Mouse (Mus musculus) right cerebral cortex, postnatal 4 days (tissue): ENCODE results near the gene Cdk8.

Experiments used
- DNase-seq: peaks from one replicate; pipeline ENCODE4 v3.0.0-alpha.2; 2022

Cdk8 gene

GRCm38 (mm10) chr5:146234336-146234735, 3.3 kb downstream of the Cdk8 start:
- DNase-seq, result no peak

- DNase-seq, result no peak
These were observed 7.2 kb downstream of the Cdk8 start for GRCm38 (mm10) chr5:146238274-146238673.

GRCm38 (mm10) chr5:146240771-146241170, 9.7 kb downstream of the Cdk8 start:
- DNase-seq, result no peak

DNA sequence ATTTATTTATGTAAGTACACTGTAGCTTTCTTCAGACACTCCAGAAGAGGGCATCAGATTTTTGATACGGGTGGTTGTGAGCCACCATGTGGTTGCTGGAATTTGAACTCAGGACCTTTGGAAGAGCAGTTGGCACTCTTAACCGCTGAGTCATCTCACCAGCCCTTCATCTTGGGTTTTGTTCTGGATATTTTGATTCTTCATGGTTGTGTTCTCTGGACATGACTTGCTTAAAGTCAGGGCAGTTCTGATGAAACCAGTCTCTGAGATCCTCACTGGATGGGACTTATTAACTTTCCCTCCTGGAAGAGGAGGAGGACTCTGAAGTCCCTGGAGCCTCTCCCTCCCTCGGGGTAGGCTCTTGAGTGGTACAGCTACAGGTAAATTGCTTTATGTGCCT, 10.2 kb downstream of the Cdk8 start:
- DNase-seq, result no peak

- DNase-seq, result no peak
These were observed 14.2 kb downstream of the Cdk8 start for GRCm38 (mm10) chr5:146245193-146245592.

GRCm38 (mm10) chr5:146245646-146246370, 14.8 kb downstream of the Cdk8 start:
- no peak for DNase-seq

GRCm38 (mm10) chr5:146246386-146246785, 15.4 kb downstream of the Cdk8 start:
- DNase-seq, result no peak

- DNase-seq, result no peak
These were observed 16.7 kb downstream of the Cdk8 start for GRCm38 (mm10) chr5:146247709-146248108.

DNA sequence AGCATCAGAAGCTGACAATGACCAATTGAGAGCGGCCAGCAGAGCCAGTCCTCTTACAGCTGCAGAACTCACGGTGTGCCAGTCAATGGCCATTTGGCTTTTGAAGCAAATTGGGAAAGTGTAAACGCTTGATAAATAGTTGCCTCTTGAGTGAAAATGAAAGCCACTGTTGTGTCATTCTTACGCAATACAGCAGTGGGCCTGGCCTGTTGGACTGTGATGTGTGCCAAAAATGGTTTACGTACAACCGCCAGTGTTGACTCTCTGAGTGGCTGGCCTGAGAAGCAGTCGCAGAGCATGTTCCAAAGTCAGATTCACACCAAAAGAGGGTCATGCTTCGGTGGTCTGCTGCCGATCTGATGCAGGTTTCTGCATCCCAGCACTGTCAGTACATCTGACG, 17.7 kb downstream of the Cdk8 start:
- DNase-seq, result no peak

DNA sequence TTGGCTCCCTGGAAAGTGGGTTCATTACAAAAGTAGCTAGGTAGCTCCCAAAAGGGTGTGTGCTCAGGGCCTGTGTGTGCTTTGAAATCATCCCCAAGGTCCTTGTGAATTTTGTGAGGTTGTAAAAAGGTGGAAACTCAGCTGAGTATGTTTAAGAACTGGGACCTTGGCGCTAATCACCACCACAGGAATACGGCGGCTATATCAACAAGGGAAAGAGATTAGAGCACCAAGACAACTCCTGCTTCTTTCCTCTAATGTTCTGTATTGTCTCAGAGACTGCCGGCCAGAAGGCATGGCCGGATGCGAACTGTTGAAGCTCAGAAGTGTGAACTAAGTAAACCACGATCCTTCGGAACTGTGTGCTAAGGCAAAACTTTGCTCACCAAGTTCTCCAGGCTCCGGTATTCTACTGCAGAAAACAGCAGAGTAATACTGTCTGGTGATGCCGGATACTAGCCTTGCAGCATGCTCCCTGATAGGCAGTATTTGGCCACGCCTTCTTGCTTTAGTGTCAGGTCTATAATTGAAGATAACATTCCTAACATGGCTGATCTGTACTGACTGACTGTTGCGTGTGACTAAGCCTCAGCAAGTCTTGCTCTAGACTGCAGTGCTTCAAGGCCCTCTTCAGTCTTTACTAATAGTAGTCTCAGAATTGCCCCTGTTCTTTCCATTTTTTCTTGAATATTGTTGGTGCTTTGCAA, 19.5 kb downstream of the Cdk8 start:
- no peak for DNase-seq

DNA sequence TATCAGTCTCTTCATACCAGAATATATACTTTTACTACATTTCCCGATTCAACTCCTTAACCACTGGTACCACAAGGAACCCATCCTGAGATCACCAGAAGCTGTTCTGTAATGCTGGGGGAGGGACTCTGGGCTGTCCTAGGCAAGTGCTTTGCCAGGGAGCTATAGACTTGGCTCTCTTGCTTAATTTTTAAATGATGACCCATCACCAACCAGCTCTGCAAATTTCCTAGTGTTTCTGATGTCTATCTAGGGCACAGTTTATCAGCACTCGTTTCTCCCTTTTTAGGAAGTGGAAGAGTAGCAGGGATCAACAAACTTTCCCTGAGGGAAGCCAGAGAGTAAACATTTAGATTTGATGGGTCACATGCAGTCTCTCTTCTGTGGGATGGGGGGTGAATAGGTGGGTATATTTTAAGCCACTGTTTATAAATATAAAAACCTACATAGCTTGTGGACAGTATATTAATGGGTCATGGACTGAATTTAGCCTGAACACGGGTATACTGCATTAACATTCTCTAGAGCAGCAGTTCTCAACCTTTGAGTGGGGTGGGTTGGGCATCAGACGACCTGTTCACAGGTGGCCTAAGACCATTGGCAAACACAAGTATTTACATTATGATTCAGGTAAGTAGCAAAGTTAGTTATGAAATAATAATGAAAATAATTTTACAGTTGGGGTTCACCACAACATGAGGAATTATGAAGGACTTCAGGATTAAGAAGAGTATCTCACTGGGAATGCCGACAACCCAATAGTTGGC, 20.8 kb downstream of the Cdk8 start:
- DNase-seq, result no peak

GRCm38 (mm10) chr5:146253644-146254043, 22.6 kb downstream of the Cdk8 start:
- DNase-seq, result no peak

- no peak for DNase-seq
These were observed 29.0 kb downstream of the Cdk8 start for GRCm38 (mm10) chr5:146260003-146260402.

- DNase-seq, result no peak
These were observed 35.0 kb downstream of the Cdk8 start for GRCm38 (mm10) chr5:146265934-146266591.

DNA sequence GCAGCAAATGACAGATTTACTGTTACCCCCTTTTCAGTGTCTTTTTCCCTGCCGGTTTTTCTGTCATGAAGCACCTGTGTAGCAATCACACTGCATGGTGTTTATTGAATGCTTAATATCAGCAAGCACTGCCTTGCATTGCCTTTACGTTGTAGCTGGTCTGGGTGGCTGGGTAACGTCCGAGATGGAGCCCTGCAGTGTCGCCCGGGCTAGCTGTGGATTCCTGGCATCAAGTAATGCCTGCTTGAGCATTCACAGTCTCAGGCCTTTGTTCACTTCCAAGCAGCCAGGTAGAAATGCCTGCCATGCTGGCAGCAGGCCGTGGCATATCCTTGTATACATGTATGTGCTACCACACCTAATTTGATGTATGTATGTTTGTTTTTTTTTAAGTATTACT, 36.7 kb downstream of the Cdk8 start:
- no peak for DNase-seq

- DNase-seq, result no peak
These were observed 39.6 kb downstream of the Cdk8 start for GRCm38 (mm10) chr5:146270593-146270992.

DNA sequence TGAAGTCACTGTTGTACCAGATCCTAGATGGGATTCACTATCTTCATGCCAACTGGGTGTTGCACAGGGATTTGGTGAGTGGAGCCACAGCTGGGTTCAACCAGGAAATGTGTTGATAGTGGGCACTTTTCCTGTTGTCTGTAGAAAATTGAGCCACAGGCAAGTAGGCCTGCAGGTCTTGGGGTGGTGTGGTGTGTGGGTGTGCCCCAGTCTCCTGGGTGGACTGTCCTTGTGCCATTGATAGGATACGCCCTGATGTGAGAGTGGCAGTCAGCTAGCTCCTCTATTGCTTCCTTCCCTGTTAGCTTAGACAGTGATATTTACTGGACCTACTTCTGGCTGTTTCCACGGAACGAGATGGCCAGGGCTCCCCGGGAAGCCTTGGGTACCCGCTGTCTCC, 40.6 kb downstream of the Cdk8 start:
- no peak for DNase-seq

- DNase-seq, result no peak
These were observed 42.1 kb downstream of the Cdk8 start for GRCm38 (mm10) chr5:146273096-146273495.

DNA sequence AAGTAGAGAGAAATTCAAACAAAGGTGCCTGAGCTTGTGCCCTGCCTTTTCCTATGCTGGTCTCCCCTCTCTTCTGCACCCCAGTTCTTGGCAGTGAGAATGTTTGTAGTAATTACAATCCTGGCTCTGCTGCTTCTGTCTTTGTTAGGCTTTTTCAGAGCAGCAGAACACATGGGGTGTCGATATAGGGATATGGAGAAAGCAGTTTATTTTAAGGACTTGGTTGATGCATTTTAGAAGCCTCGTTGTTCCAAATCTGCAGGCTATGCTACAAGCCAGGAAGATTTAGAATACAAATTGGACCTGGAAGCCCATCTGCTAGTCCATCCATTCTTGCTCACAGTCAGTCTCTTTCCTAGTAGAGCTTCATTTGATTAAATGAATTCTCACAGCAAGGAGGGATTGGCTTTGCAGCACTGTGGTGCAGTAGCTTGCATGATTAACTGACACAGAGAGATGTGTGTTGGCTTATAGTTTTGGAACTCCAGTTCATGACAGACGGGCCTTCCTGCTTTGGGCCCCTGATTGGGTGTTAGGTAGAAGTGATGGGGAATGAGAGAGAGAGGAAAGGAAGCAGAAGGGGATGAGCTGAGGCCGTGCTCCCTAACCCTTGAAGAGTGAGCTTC, 43.5 kb downstream of the Cdk8 start:
- DNase-seq, result no peak

DNA sequence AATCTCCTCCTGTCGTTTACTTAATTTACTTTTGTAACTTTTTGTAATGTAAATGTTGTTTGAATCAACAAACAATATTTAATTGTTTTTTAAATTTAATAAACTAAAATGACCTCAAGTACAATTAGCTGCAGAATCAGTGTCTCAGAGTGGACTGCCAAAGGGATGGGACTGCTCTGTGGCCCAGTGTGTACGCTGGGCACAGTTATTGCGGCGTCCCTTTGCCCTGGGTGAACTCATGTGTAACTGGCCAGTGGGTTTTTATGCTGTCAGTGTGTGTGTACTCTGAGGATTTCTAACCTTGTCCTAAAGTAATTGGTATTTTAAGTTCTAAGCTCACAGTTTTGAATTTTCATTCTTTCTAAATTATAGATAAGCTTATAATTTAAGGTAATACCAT, 46.5 kb downstream of the Cdk8 start:
- no peak for DNase-seq

- DNase-seq, result no peak
These were observed 49.0 kb downstream of the Cdk8 start for GRCm38 (mm10) chr5:146280012-146280411.

- no peak for DNase-seq
These were observed 50.3 kb downstream of the Cdk8 start for GRCm38 (mm10) chr5:146281241-146281818.
